Mouse (Mus musculus) cerebellum, adult 2 months (tissue): ENCODE results near the gene 1700013F07Rik. TPM values are rescaled to one million over a fixed set of nuclear protein-coding genes. Genes with fewer than 3 reads are reported as not detected.

Source experiments
- DNase-seq, 2 experiments: peaks; one replicate each; pipeline ENCODE4 v3.0.0; 2021
- H3K27ac ChIP-seq: fragments of 200-500 bp; 2 replicates; pipeline ENCODE4 v1.5.1; 2012; ENCODE audit warnings: low read length, control low read depth, inconsistent platforms; ENCODE audit not compliant: insufficient read depth
- H3K27me3 ChIP-seq: fragments of 200-500 bp; 2 replicates; pipeline ENCODE4 v1.6.1; 2012; ENCODE audit warnings: inconsistent platforms, mild to moderate bottlenecking, low read length, moderate library complexity; ENCODE audit not compliant: control insufficient read depth, insufficient read depth
- H3K4me1 ChIP-seq: fragments of 200-500 bp; 2 replicates; pipeline ENCODE4 v1.6.1; 2011; ENCODE audit warnings: low read length; ENCODE audit not compliant: control insufficient read depth, insufficient read depth
- H3K4me3 ChIP-seq: fragments of 200-500 bp; replicated peaks from 2 replicates; pipeline ENCODE3; 2011; ENCODE audit warnings: mild to moderate bottlenecking, low read depth, low read length, control low read depth; ENCODE audit not compliant: insufficient read depth
- CTCF ChIP-seq: fragments of 200-500 bp; IDR thresholded peaks from 2 replicates; pipeline ENCODE4 v1.5.1; 2011; ENCODE audit warnings: low read depth, mild to moderate bottlenecking, control low read depth, low read length, moderate library complexity, borderline replicate concordance; ENCODE audit not compliant: insufficient read depth
- POLR2A ChIP-seq: fragments of 200-500 bp; IDR thresholded peaks from 2 replicates; pipeline ENCODE4 v1.6.1; 2011; ENCODE audit warnings: low read length, control low read depth, borderline replicate concordance; ENCODE audit not compliant: insufficient read depth
- WGBS: fragments of 180-500 bp; shearing (Covaris S2); methylation state at CpG from one replicate; pipeline ENCODE4 v1.1.7; 2018; 5-methylcytosine and 5-hydroxymethylcytosine counted together
- polyA plus RNA-seq: library from polyadenylated mRNA; depleted of rRNA; stranded (reverse); fragments of >200 nt; gene quantifications from 2 replicates; pipeline ENCODE4 v1.2.3, GENCODE M21; 2012; rRNA removed

The 1700013F07Rik gene
- polyA plus RNA-seq, 1 experiment = 0.75 TPM

DNA sequence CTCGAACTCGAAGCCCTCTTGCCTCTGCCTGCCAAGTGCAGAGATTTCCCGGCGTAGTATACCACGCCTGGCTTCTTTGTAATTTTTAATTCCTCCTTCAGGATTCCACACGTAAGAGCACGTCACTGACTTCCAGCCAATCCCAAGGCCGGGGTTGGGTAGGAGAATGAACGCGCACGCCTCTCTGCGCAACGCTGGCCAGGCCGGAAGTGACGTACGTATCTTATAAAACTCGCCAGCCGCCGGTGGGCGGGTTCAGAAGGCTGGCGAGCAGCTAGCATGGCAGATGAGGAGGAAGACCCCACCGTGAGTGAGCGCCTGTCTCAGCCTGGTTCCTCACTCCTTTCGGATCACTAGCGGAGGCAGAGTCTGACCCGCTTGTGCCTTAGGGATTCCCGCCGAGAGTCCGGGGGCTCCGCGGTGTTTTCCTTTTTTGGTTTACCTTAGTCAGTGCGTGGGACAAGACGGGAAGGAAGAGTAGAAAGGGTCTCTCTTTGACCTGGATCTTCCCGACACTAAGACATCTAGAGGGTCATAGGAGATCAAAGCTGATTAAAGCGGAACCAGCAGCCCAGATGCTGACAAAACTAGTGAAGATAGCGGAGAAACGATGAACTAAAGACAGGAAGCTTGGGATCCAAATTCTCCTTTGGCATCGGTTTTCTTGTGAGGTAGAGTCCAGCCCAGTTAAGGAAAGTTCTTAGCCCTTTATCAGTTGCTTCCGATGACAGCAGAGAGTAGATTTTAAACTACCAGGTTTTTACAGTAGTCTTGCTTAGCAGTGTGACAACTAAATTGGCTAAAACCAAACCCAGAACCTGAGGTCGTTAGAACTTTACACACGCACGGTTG lies 37.7 kb downstream of the 1700013F07Rik start, which contains the start of gene Taf13:
Gene Taf13, plus strand, starts transcription at position 256 of the 852 bp plus-strand sequence.
- TF ChIP-seq CTCF = no peak
- peak; percentile 100 for TF ChIP-seq POLR2A
- 1% methylated on average over 42 of the region's 42 CpGs for WGBS
- peak within 1 kb of the TSS; percentile 82 for H3K4me3 ChIP-seq
- DNase-seq = peak; percentile 96 to 98
- H3K27me3 ChIP-seq = no peaks in the 10 kb centered on the region
- peak within 1 kb of the TSS; percentile 24; the same call in 1 of the 2 replicates for H3K27ac ChIP-seq
- H3K4me1 ChIP-seq = no peaks in the 10 kb centered on the region

- Histone ChIP-seq H3K27ac (no peak overlapping the region), H3K4me1 (no peaks in the 10 kb centered on the region), H3K27me3 (no peaks in the 10 kb centered on the region), H3K4me3 (peak overlapping the region; percentile 82)
- TF ChIP-seq POLR2A (no peak), CTCF (no peak)
- WGBS = 31% methylated on average over 18 of the region's 18 CpGs
- no peak for DNase-seq
Observed at GRCm38 (mm10) chr3:108572309-108573010, 38.5 kb downstream of the 1700013F07Rik start.

GRCm38 (mm10) chr3:108574018-108574417 lies 40.1 kb downstream of the 1700013F07Rik start:
- no peak for DNase-seq
- no peak overlapping the region for H3K27ac ChIP-seq
- 86% methylated on average over 5 of the region's 5 CpGs for WGBS
- no peak overlapping the region for H3K4me3 ChIP-seq
- no peaks in the 10 kb centered on the region for H3K4me1 ChIP-seq
- TF ChIP-seq CTCF (no peak), POLR2A (no peak)
- H3K27me3 ChIP-seq = no peaks in the 10 kb centered on the region

DNA sequence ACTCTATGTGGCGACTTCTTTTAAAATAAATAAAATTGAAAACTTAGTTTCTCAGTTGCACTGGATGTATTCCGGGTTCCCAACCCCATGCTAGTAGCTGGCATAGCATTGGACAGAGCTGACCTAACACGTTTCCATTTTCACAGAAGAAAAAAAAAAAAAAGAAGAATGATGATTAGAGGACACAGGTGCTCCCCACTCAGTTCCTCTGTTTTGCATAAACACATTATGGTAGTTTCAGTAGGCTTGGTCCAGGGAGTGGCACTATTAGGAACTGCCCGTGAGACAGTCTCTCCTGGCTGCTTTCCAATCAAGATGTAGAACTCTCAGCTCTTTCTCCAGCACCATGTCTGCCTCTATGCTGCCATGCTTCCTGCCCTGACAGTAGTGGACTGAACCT lies 50.6 kb downstream of the 1700013F07Rik start:
- no peaks in the 10 kb centered on the region for H3K4me1 ChIP-seq
- H3K27me3 ChIP-seq = no peaks in the 10 kb centered on the region
- no peak for TF ChIP-seq CTCF
- no peak for TF ChIP-seq POLR2A
- no peak overlapping the region for H3K4me3 ChIP-seq
- H3K27ac ChIP-seq = no peak overlapping the region
- WGBS = 63% methylated on average over 4 of the region's 4 CpGs
- no peak for DNase-seq

- Histone ChIP-seq H3K4me3 (no peak overlapping the region), H3K4me1 (no peaks in the 10 kb centered on the region), H3K27ac (no peak overlapping the region), H3K27me3 (no peaks in the 10 kb centered on the region)
- DNase-seq = peak in 1 of 2 experiments; percentile 12
- TF ChIP-seq CTCF (no peak), POLR2A (no peak)
- 30% methylated on average over 2 of the region's 2 CpGs for WGBS
Observed at GRCm38 (mm10) chr3:108588446-108588845, 54.5 kb downstream of the 1700013F07Rik start.

GRCm38 (mm10) chr3:108590786-108591529 lies 57.0 kb downstream of the 1700013F07Rik start, which contains the start of gene Wdr47:
Wdr47 (plus strand) TSS chr3:108591279.
- 5% methylated on average over 44 of the region's 44 CpGs for WGBS
- DNase-seq = peak; percentile 93 to 94
- peak; percentile 72; the same call in 1 of the 2 replicates for TF ChIP-seq POLR2A
- TF ChIP-seq CTCF = no peak

GRCm38 (mm10) chr3:108591530-108592522 lies 57.9 kb downstream of the 1700013F07Rik start:
- DNase-seq = no peak
- peak overlapping the region; percentile 79 for H3K27ac ChIP-seq
- H3K27me3 ChIP-seq = no peaks in the 10 kb centered on the region
- WGBS = 0% methylated on average over 61 of the region's 61 CpGs
- TF ChIP-seq CTCF (no peak), POLR2A (no peak)
- H3K4me1 ChIP-seq = no peaks in the 10 kb centered on the region
- H3K4me3 ChIP-seq = peak overlapping the region; percentile 82

More at GRCm38 (mm10) chr3:108590786-108591529, 57.0 kb downstream of the 1700013F07Rik start, which contains the start of gene Wdr47:
- H3K4me1 ChIP-seq = no peaks in the 10 kb centered on the region
- H3K4me3 ChIP-seq = peak within 1 kb of the TSS; percentile 82
- no peaks in the 10 kb centered on the region for H3K27me3 ChIP-seq
- H3K27ac ChIP-seq = peak within 1 kb of the TSS; percentile 79

Other genes with a start within 250 kb of the 1700013F07Rik start
- gene Mybphl, start 169.2 kb upstream of the 1700013F07Rik start, polyA plus RNA-seq = 0.16 TPM in 1 of 2 replicates, not detected in the other
- gene Psrc1, start 150.3 kb upstream of the 1700013F07Rik start, polyA plus RNA-seq = 0.21 and 0.28 TPM in 2 replicates
- gene Celsr2, start 118.6 kb upstream of the 1700013F07Rik start, polyA plus RNA-seq = 57.4 and 58.2 TPM in 2 replicates
- 214 and 228 TPM in 2 replicates for gene Sars, start 88.9 kb upstream of the 1700013F07Rik start, polyA plus RNA-seq
- 5.4 and 5.8 TPM in 2 replicates for gene 5330417C22Rik, start 2.4 kb downstream of the 1700013F07Rik start, polyA plus RNA-seq
- gene Tmem167b, start 28.3 kb downstream of the 1700013F07Rik start, polyA plus RNA-seq = 14.7 and 16.7 TPM in 2 replicates
- 37.2 and 51.7 TPM in 2 replicates for gene Taf13, start 37.5 kb downstream of the 1700013F07Rik start, polyA plus RNA-seq
- 48.2 and 51.6 TPM in 2 replicates for gene Wdr47, start 57.1 kb downstream of the 1700013F07Rik start, polyA plus RNA-seq
- gene Clcc1, start 119.8 kb downstream of the 1700013F07Rik start, polyA plus RNA-seq = 47.2 and 52.2 TPM in 2 replicates
- 7.8 and 9.3 TPM in 2 replicates for gene Gpsm2, start 188.2 kb downstream of the 1700013F07Rik start, polyA plus RNA-seq
- gene Aknad1, start 205.5 kb downstream of the 1700013F07Rik start, polyA plus RNA-seq = not detected in 2 replicates